Mouse (Mus musculus): Measurements from ENCODE around the gene Arhgap28.
A peak's percentile ranks its signal among the peaks of the same experiment; 100 is the strongest.

The Arhgap28 gene

GRCm38 (mm10) chr17:68003741-68004560 lies at the start of gene Arhgap28:
Gene Arhgap28, minus strand, starts transcription at chr17:68004120.
- DNase-seq = peak; percentile 98

- no peak for DNase-seq
Measured at GRCm38 (mm10) chr17:68046341-68046675, 42.4 kb upstream of the Arhgap28 start.

- peak; percentile 16 for DNase-seq
Measured at GRCm38 (mm10) chr17:68045655-68046340, 41.9 kb upstream of the Arhgap28 start.

GRCm38 (mm10) chr17:68042377-68042776 lies 38.5 kb upstream of the Arhgap28 start:
- DNase-seq = no peak

- DNase-seq = no peak
Measured at GRCm38 (mm10) chr17:68037011-68037410, 33.1 kb upstream of the Arhgap28 start.

- no peak for DNase-seq
Measured at GRCm38 (mm10) chr17:68029495-68029894, 25.6 kb upstream of the Arhgap28 start.

- DNase-seq = no peak
Measured at GRCm38 (mm10) chr17:68028519-68028918, 24.6 kb upstream of the Arhgap28 start.

GRCm38 (mm10) chr17:68024327-68024726 lies 20.4 kb upstream of the Arhgap28 start:
- no peak for DNase-seq

- DNase-seq = no peak
Measured at GRCm38 (mm10) chr17:68019466-68020065, 15.6 kb upstream of the Arhgap28 start.

- no peak for DNase-seq
Measured at GRCm38 (mm10) chr17:68017095-68017494, 13.2 kb upstream of the Arhgap28 start.

GRCm38 (mm10) chr17:68011606-68012005 lies 7.7 kb upstream of the Arhgap28 start:
- DNase-seq = no peak

- no peak for DNase-seq
Measured at GRCm38 (mm10) chr17:68010041-68010440, 6.1 kb upstream of the Arhgap28 start.

- peak; percentile 22 for DNase-seq
Measured at GRCm38 (mm10) chr17:68004581-68005330, 836 bp upstream of the Arhgap28 start.

GRCm38 (mm10) chr17:68002608-68003595 lies 1.0 kb downstream of the Arhgap28 start:
- DNase-seq = peak; percentile 32

GRCm38 (mm10) chr17:67999801-68000200 lies 4.1 kb downstream of the Arhgap28 start:
- DNase-seq = no peak

- DNase-seq = no peak
Measured at GRCm38 (mm10) chr17:67996769-67997155, 7.2 kb downstream of the Arhgap28 start.

GRCm38 (mm10) chr17:67996097-67996768 lies 7.7 kb downstream of the Arhgap28 start:
- peak; percentile 53 for DNase-seq

- no peak for DNase-seq
Measured at GRCm38 (mm10) chr17:67995277-67995819, 8.6 kb downstream of the Arhgap28 start.

GRCm38 (mm10) chr17:67994861-67995260 lies 9.1 kb downstream of the Arhgap28 start:
- no peak for DNase-seq

- no peak for DNase-seq
Measured at GRCm38 (mm10) chr17:67993371-67994045, 10.4 kb downstream of the Arhgap28 start.

Data from kidney, postnatal 10 days (tissue).